Mouse (Mus musculus) lung, adult 2 months (tissue): ENCODE results near the gene Cps1. TPM values are rescaled to one million over a fixed set of nuclear protein-coding genes. Genes with fewer than 3 reads are reported as not detected.

Source experiments
- DNase-seq: peaks from one replicate; pipeline ENCODE4 v3.0.0; 2022
- H3K4me1 ChIP-seq: fragments of 200-500 bp; 2 replicates; pipeline ENCODE4 v1.6.1; 2011; ENCODE audit warnings: low read length; ENCODE audit not compliant: control insufficient read depth, insufficient read depth
- H3K4me3 ChIP-seq: fragments of 200-500 bp; replicated peaks from 2 replicates; pipeline ENCODE3; 2011; ENCODE audit warnings: low read depth, mild to moderate bottlenecking, control low read depth, low read length; ENCODE audit errors: extremely low read depth
- CTCF ChIP-seq: fragments of 200-500 bp; IDR thresholded peaks from 2 replicates; pipeline ENCODE4 v1.5.1; 2011; ENCODE audit warnings: mild to moderate bottlenecking, low read length, control low read depth; ENCODE audit not compliant: insufficient read depth
- POLR2A ChIP-seq: fragments of 200-500 bp; IDR thresholded peaks from 2 replicates; pipeline ENCODE4 v1.6.1; 2011; ENCODE audit warnings: low read depth, mild to moderate bottlenecking, control low read depth, low read length, borderline replicate concordance; ENCODE audit errors: extremely low read depth
- WGBS: fragments of 180-500 bp; shearing (Covaris S2); methylation state at CpG from one replicate; pipeline ENCODE4 v1.1.7; 2018; 5-methylcytosine and 5-hydroxymethylcytosine counted together
- polyA plus RNA-seq: library from polyadenylated mRNA; depleted of rRNA; stranded (reverse); fragments of >200 nt; gene quantifications from 2 replicates; pipeline ENCODE4 v1.2.3, GENCODE M21; 2012

Gene Cps1
- polyA plus RNA-seq, 1 experiment: 0.27 TPM

- no peak for TF ChIP-seq CTCF
- TF ChIP-seq POLR2A: no peak
- WGBS: 84% methylated on average over 2 of the region's 2 CpGs
These were observed 74.5 kb downstream of the Cps1 start for GRCm38 (mm10) chr1:67197335-67197734.

DNA sequence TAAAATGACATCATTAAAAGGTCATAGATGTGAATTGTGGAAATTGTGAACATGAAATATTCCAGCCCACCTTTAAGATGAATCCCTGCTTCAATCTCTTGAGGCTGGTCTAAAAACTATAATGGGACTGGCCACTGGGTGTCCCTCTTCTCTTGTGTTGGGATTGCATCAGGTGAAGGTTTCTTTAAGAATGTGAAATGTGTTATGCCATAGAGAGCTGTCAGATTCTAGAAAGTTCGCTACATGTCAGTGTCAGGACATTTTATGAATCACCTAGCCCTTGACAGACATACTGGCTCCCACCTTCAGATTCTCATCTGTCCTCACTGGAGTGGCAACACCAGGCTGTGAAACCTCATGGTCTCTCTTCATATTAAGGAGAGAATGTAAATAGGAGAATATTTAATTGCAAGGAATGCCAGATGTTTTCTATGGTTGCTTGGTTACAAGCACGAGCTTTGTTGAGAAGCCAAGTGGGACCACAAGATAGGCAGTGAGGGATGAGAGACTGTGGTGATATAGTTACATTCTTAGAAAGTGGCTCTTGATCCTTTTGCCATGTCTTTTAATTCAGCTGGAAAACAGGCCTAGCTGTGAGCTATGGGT, 95.6 kb downstream of the Cps1 start:
- WGBS: 34% methylated on average over 2 of the region's 2 CpGs
- Histone ChIP-seq H3K4me3 (no peak overlapping the region), H3K4me1 (no peaks in the 10 kb centered on the region)
- TF ChIP-seq CTCF (no peak), POLR2A (no peak)
- DNase-seq: no peak

More at GRCm38 (mm10) chr1:67197335-67197734, 74.5 kb downstream of the Cps1 start:
- Histone ChIP-seq H3K4me3 (no peak overlapping the region), H3K4me1 (no peaks in the 10 kb centered on the region)
- no peak for DNase-seq

DNA sequence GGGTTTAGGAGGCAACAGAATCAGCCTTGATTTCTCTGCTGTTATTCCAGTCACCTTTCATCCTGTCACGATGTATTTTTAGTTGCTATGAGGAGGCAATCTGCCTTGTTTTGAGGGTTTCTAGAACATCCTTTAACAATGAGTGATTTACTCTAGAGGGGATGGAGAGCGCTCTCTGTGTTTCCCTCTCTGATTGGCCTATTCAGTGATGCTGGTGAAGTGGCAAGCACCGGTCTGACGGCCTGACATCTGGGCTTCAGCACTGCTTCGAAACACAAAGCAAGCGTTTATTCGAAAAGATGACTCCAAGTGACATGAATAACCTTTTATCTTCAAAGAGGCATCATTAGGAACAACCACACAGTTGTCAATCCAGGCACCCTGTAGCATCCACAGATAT, 100.8 kb downstream of the Cps1 start:
- no peaks in the 10 kb centered on the region for H3K4me1 ChIP-seq
- WGBS: 72% methylated on average over 7 of the region's 7 CpGs
- no peak for DNase-seq
- H3K4me3 ChIP-seq: no peak overlapping the region
- TF ChIP-seq POLR2A: no peak
- TF ChIP-seq CTCF: no peak

DNA sequence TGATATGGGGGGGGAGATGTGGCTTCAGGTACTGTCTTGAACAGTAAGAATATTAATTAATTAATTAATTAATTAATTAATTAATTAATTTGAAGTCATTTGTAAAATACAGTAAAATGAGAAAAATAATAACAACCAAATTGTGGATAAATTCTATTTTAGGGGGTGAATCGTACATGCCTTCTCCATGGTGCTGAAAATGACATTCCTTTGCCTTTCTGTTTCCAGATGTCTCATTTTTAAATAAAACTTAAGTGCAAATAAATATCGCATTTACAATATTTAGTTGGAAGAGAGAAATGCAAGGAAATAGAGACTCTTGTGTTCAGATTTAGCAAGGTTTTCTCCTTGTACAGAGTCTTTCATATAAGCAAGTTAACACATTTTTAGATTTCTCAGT, 112.0 kb downstream of the Cps1 start:
- TF ChIP-seq POLR2A (no peak), CTCF (no peak)
- DNase-seq: no peak
- 62% methylated on average over 2 of the region's 2 CpGs for WGBS

DNA sequence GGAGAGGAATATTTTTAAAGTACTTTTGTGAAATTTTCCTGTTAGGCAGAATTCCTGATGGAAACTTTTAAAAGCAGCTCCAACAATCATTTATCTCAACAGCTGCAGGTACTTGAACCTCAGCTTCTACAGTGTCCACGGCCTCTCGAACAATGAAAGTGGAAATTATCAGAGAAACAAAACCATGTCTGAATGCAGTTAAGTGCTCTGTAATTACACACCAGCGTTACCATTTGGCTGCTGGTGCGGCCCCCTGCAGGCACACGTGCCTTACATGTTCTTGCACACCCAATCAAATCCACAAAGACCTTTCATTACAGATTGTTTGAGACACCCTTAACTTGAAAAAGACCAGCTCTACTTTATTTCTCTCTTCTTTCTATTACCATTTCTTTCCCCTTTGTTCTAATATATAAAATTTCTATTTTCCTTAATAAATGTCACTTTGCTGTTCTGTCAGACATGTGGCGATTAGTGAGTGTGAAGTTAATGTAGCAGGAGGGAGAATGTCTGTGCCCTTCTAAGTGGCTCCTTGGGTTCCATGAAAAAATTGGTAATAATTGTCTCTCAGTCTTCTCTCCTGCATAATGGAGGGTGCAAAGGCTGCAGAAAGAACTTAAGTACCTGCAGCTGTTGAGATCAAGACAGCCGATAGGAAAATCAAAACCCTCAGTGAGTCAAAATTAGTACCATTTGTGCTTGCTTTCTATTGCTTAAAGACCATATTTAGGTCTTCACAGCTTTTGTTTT, 112.8 kb downstream of the Cps1 start:
- Histone ChIP-seq H3K4me3 (no peak overlapping the region), H3K4me1 (no peaks in the 10 kb centered on the region)
- TF ChIP-seq CTCF: no peak
- no peak for TF ChIP-seq POLR2A
- no peak for DNase-seq
- WGBS: 73% methylated on average over 7 of the region's 7 CpGs

More for the DNA sequence above, 112.0 kb downstream of the Cps1 start:
- no peaks in the 10 kb centered on the region for H3K4me1 ChIP-seq
- H3K4me3 ChIP-seq: no peak overlapping the region

DNA sequence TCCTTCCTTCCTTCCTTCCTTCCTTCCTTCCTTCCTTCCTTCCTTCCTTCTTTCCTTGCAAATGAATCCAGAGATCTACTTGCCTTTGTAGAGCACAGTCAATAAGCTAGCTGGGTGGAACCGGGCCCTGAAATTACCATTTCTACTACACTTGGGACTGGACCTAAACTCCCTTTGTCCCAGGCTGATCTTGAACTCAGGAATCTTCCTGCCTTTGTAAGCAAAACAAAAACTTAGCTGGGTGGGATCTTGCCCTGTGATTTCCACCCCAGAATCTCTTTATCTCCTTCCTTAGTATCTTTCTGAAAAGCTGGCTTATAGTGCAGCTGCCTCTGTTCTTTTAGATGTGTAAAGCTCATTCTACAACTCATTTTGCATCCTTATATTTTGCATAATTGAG, 115.6 kb downstream of the Cps1 start:
- Histone ChIP-seq H3K4me3 (no peak overlapping the region), H3K4me1 (no peaks in the 10 kb centered on the region)
- 100% methylated on average over 1 of the region's 1 CpGs for WGBS
- TF ChIP-seq POLR2A: no peak
- TF ChIP-seq CTCF: no peak
- DNase-seq: no peak

DNA sequence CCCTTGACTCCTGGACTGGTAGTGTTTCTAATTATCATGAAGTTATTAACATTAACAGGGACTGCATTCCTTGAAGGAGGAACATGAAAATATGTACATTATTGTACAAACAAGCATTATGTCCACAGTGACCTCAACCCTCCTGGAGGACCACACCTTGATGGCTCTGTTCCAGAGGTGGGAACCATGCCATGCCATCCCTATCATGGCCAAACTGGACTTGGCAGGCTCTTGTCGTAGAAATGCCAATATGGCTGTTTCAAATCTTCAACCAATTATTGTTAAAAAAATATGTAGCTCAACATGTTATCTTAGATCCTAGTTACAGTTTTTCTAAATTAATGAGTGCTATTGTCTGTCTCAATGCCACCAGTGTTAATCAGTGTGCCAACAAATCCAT, 116.1 kb downstream of the Cps1 start:
- Histone ChIP-seq H3K4me3 (no peak overlapping the region), H3K4me1 (no peaks in the 10 kb centered on the region)
- 72% methylated on average over 1 of the region's 1 CpGs for WGBS
- TF ChIP-seq CTCF (no peak), POLR2A (no peak)
- no peak for DNase-seq

DNA sequence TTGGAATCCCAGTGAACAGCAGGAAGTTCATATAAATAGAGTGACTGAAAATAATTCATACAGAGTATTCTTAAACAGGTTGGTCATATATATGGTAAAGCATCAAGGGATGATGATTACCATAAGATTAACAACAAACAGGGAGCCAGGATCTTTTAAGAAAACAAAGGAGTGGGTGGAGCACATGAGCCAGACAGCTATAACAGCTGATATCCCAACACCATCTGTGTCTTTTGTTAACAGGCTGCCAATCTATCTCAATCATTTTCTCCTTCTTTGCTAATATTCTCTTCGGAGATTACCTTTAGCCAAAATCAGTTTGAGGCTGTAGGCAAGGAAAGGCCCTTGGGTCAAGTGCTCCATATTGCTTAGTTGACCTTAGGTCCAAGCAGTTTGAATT, 142.4 kb downstream of the Cps1 start:
- 58% methylated on average over 1 of the region's 1 CpGs for WGBS
- Histone ChIP-seq H3K4me3 (no peak overlapping the region), H3K4me1 (no peaks in the 10 kb centered on the region)
- TF ChIP-seq CTCF: no peak
- TF ChIP-seq POLR2A: no peak
- no peak for DNase-seq

GRCm38 (mm10) chr1:67267972-67268371, 145.1 kb downstream of the Cps1 start:
- no peaks in the 10 kb centered on the region for H3K4me1 ChIP-seq
- DNase-seq: no peak
- no peak overlapping the region for H3K4me3 ChIP-seq
- no peak for TF ChIP-seq POLR2A
- TF ChIP-seq CTCF: no peak

DNA sequence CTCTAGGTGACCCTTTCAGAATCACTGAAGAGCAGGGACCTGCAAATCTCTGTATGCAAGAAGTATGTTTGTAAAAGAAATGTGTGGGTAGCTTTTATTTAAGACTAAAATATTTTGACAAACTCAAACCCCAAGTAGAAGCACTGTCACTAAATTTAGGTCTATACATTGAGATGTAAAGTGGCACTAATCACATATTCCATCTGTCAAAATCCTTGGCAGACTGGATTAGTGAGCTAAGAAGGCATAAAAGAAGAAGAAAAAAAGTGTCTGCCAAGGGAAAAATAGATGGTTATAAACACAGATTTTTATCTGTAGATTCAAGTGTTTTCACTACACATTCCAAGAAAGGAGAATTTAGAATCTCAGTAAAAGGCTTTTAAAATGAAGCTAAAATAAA, 145.6 kb downstream of the Cps1 start:
- no peak for DNase-seq
- no peak for TF ChIP-seq POLR2A
- no peak for TF ChIP-seq CTCF
- Histone ChIP-seq H3K4me3 (no peak overlapping the region), H3K4me1 (no peaks in the 10 kb centered on the region)
